Mouse (Mus musculus) kidney, adult 8-10 months (tissue): Measurements from ENCODE around the gene Capn10.

Experiments used
- DNase-seq, 2 experiments: peaks; one replicate each; pipeline ENCODE4 v3.0.0; 2022

Gene Capn10

GRCm38 (mm10) chr1:92934182-92934827 is at the start of gene Capn10:
Gene Capn10 (plus strand): TSS chr1:92934376.
- DNase-seq, result peak; percentile 96

GRCm38 (mm10) chr1:92888901-92889655 is 45.1 kb upstream of the Capn10 start:
- no peak for DNase-seq

- DNase-seq, result no peak
These were observed 41.4 kb upstream of the Capn10 start for GRCm38 (mm10) chr1:92892791-92893190.

GRCm38 (mm10) chr1:92893896-92894295 is 40.3 kb upstream of the Capn10 start:
- no peak for DNase-seq

GRCm38 (mm10) chr1:92895089-92895488 is 39.1 kb upstream of the Capn10 start:
- peak in 1 of 2 experiments; percentile 73 for DNase-seq

- peak; percentile 46 to 64 for DNase-seq
These were observed 31.4 kb upstream of the Capn10 start, which contains the start of gene Ankmy1 for GRCm38 (mm10) chr1:92902786-92903185. Gene Ankmy1 (minus strand): TSS chr1:92902906.

- DNase-seq, result no peak
These were observed 30.5 kb upstream of the Capn10 start for GRCm38 (mm10) chr1:92903627-92904026.

GRCm38 (mm10) chr1:92905703-92906310 is 28.4 kb upstream of the Capn10 start:
- DNase-seq, result no peak

- peak; percentile 94 to 96 for DNase-seq
These were observed 27.2 kb upstream of the Capn10 start, which contains the start of gene Dusp28 for GRCm38 (mm10) chr1:92906779-92907631. Gene Dusp28 (plus strand): TSS chr1:92906981.

GRCm38 (mm10) chr1:92907632-92908360 is 26.4 kb upstream of the Capn10 start:
- no peak for DNase-seq

- DNase-seq, result no peak
These were observed 25.5 kb upstream of the Capn10 start for GRCm38 (mm10) chr1:92908664-92909063.

- DNase-seq, result no peak
These were observed 25.1 kb upstream of the Capn10 start for GRCm38 (mm10) chr1:92909068-92909467.

- DNase-seq, result peak; percentile 68 to 78
These were observed 23.8 kb upstream of the Capn10 start, which contains the start of gene Rnpepl1 for GRCm38 (mm10) chr1:92910239-92910885. Gene Rnpepl1 (plus strand): TSS chr1:92910783.

- DNase-seq, result peak in 1 of 2 experiments; percentile 40
These were observed 23.1 kb upstream of the Capn10 start for GRCm38 (mm10) chr1:92910925-92911720.

- DNase-seq, result no peak
These were observed 22.4 kb upstream of the Capn10 start for GRCm38 (mm10) chr1:92911721-92912138.

GRCm38 (mm10) chr1:92912286-92912685 is 21.9 kb upstream of the Capn10 start:
- DNase-seq, result no peak

GRCm38 (mm10) chr1:92914239-92914638 is 19.9 kb upstream of the Capn10 start:
- no peak for DNase-seq

- DNase-seq, result no peak
These were observed 19.2 kb upstream of the Capn10 start for GRCm38 (mm10) chr1:92914993-92915392.

- no peak for DNase-seq
These were observed 17.5 kb upstream of the Capn10 start for GRCm38 (mm10) chr1:92916725-92917124.

GRCm38 (mm10) chr1:92919151-92919550 is 15.0 kb upstream of the Capn10 start:
- DNase-seq, result no peak
